Mouse (Mus musculus) limb, embryonic 14.5 days (tissue): ENCODE results near the gene Slain2. TPM values are rescaled to one million over a fixed set of nuclear protein-coding genes. Genes with fewer than 3 reads are reported as not detected.

Source experiments
- ATAC-seq: fragments of 200-750 bp; cut with Nextera tagmentation; 2 replicates; pipeline ENCODE4 v1.8.0; 2017; ENCODE audit warnings: low read depth, moderate number of reproducible peaks, moderate TSS enrichment; ENCODE audit not compliant: low FRiP score
- DNase-seq: peaks from one replicate; pipeline ENCODE4 v3.0.0-alpha.2; 2015; ENCODE audit warnings: low spot score
- H3K27ac ChIP-seq: fragments of 300-500 bp; sonication (generic); replicated peaks from 2 replicates; pipeline ENCODE4 v1.5.1; 2014; ENCODE audit warnings: low read depth, mild to moderate bottlenecking, low read length, moderate library complexity, mixed read lengths
- H3K27me3 ChIP-seq: fragments of 300-500 bp; sonication (generic); 2 replicates; pipeline ENCODE4 v1.6.1; 2014; ENCODE audit warnings: low read length, mixed read lengths; ENCODE audit not compliant: control insufficient read depth, insufficient read depth
- H3K36me3 ChIP-seq: fragments of 300-500 bp; sonication (generic); 2 replicates; pipeline ENCODE4 v1.6.1; 2014; ENCODE audit warnings: mild to moderate bottlenecking, low read length, moderate library complexity, mixed read lengths; ENCODE audit not compliant: control insufficient read depth, insufficient read depth
- H3K4me1 ChIP-seq: fragments of 300-500 bp; sonication (generic); 2 replicates; pipeline ENCODE4 v1.6.1; 2014; ENCODE audit warnings: antibody characterized with exemption, low read length, mixed read lengths; ENCODE audit not compliant: control insufficient read depth, insufficient read depth
- H3K4me2 ChIP-seq: fragments of 300-500 bp; sonication (generic); replicated peaks from 2 replicates; pipeline ENCODE4 v1.6.1; 2014; ENCODE audit warnings: low read depth, mild to moderate bottlenecking, low read length, moderate library complexity; ENCODE audit not compliant: severe bottlenecking
- H3K4me3 ChIP-seq: fragments of 300-500 bp; sonication (generic); replicated peaks from 2 replicates; pipeline ENCODE4 v1.5.1; 2014; ENCODE audit warnings: low read length
- H3K9ac ChIP-seq: fragments of 300-500 bp; sonication (generic); 2 replicates; pipeline ENCODE4 v1.6.1; 2014; ENCODE audit warnings: mild to moderate bottlenecking, low read depth, low read length, moderate library complexity; ENCODE audit not compliant: severe bottlenecking
- H3K9me3 ChIP-seq: fragments of 300-500 bp; sonication (generic); 2 replicates; pipeline ENCODE4 v1.6.1; 2016; ENCODE audit warnings: low read length; ENCODE audit not compliant: control insufficient read depth
- POLR2A ChIP-seq: fragments of 200-500 bp; IDR thresholded peaks from 2 replicates; pipeline ENCODE4 v1.8.0; 2012; ENCODE audit warnings: inconsistent platforms, mild to moderate bottlenecking, moderate library complexity, borderline replicate concordance; ENCODE audit not compliant: insufficient read depth, insufficient read length; ENCODE audit errors: extremely low read depth
- WGBS: fragments of 180-500 bp; shearing (Covaris S2); extraction: QIAGEN DNeasy Blood & Tissue Kit; methylation state at CpG from one replicate; pipeline ENCODE4 v1.1.7; 2014; 5-methylcytosine and 5-hydroxymethylcytosine counted together
- polyA plus RNA-seq, 2 experiments: library from polyadenylated mRNA; depleted of rRNA in 1 of 2; stranded (reverse) in 1 of 2; unstranded in 1 of 2; fragments of >200 nt; fragmentation: Nextera tagmentation in 1 of 2; extraction: Ambion mirVana in 1 of 2; gene quantifications; 2 replicates each; pipeline versions ENCODE4 v1.2.1 to v1.2.3; 2012 to 2014

Gene Slain2
- polyA plus RNA-seq, 2 experiments = 24.2 to 28.0 TPM

GRCm38 (mm10) chr5:72893987-72894386, 20.1 kb upstream of the Slain2 start:
- DNase-seq (no peak), ATAC-seq (no peak)
- TF ChIP-seq POLR2A = no peak

GRCm38 (mm10) chr5:72895261-72895660, 18.8 kb upstream of the Slain2 start:
- Histone ChIP-seq H3K36me3 (no peaks in the 10 kb centered on the region), H3K27me3 (no peaks in the 10 kb centered on the region), H3K4me1 (no peaks in the 10 kb centered on the region), H3K4me2 (no peak overlapping the region), H3K9me3 (no peaks in the 10 kb centered on the region), H3K9ac (no peak overlapping the region), H3K4me3 (no peak overlapping the region), H3K27ac (no peak overlapping the region)
- 94% methylated on average over 11 of the region's 11 CpGs for WGBS
- no peak for TF ChIP-seq POLR2A
- DNase-seq (no peak), ATAC-seq (no peak)

More at GRCm38 (mm10) chr5:72893987-72894386, 20.1 kb upstream of the Slain2 start:
- no peaks in the 10 kb centered on the region for H3K36me3 ChIP-seq
- no peak overlapping the region for H3K9ac ChIP-seq
- H3K4me3 ChIP-seq = no peak overlapping the region
- H3K27ac ChIP-seq = no peak overlapping the region
- H3K27me3 ChIP-seq = no peaks in the 10 kb centered on the region
- 64% methylated on average over 5 of the region's 5 CpGs for WGBS
- no peaks in the 10 kb centered on the region for H3K9me3 ChIP-seq
- no peaks in the 10 kb centered on the region for H3K4me1 ChIP-seq
- no peak overlapping the region for H3K4me2 ChIP-seq

DNA sequence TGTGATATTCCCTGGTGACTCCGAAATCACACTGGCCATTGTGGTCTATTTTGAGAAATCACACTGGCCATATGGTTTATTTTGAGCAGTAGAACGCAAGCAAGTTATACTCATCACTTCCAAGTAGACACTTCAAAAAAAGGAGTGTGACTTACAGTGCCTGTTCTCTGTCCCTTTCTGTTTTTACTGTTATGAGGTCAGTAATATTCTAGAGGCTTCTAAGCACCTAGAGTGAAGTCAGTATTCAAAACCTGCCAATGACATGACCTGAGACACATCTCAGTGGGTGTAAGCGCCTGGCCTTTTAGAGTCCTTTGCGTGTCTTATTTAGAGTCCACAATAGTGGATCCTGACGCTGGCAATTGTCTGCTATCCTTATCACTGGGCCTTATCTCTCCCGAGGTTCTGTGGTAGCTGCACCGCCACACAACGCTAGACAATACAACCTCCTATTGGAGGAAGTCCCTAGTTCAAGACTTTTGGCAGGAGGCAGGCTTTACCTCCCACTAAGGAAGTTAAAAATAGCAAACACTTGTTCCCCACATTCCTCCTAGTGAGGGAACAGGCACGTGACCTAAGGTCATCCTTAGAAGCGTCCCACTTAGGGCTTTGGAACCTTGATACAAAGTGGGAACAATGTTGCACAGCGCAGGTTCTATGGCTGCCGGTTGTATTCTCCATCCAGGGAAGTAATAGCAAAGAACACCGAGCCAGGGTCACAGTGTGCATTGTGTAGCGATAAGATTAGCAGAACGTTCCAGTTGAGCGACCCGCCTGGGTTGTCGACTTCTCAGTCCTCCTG, 17.4 kb upstream of the Slain2 start:
- no peak overlapping the region for H3K27ac ChIP-seq
- WGBS = 82% methylated on average over 18 of the region's 18 CpGs
- H3K9me3 ChIP-seq = no peaks in the 10 kb centered on the region
- no peak overlapping the region for H3K4me2 ChIP-seq
- no peaks in the 10 kb centered on the region for H3K36me3 ChIP-seq
- ATAC-seq = no peak
- TF ChIP-seq POLR2A = no peak
- H3K4me1 ChIP-seq = no peaks in the 10 kb centered on the region
- H3K9ac ChIP-seq = no peak overlapping the region
- no peaks in the 10 kb centered on the region for H3K27me3 ChIP-seq
- DNase-seq = no peak
- H3K4me3 ChIP-seq = no peak overlapping the region

DNA sequence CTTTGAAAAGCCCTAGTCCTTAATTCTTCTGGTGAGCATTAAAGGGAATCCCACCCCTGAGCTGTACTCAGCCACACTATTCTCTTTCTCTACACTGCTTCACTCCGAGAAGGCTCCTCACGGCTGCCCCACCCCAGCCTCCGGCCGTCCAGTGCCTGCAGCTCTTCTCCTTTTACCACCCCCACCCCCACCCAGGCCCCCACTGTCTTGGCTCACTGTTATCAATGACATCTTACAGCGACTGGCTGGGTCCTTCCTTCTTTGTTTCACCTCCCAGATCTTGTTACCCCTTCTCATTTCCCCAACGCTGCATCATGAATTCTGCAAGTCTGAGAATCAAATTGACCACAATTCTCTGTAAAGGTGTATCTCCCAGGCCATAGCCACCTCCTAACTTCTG, 16.1 kb upstream of the Slain2 start:
- no peak for DNase-seq
- H3K4me1 ChIP-seq = no peaks in the 10 kb centered on the region

GRCm38 (mm10) chr5:72899255-72899654, 14.8 kb upstream of the Slain2 start:
- DNase-seq (no peak), ATAC-seq (no peak)
- Histone ChIP-seq H3K4me2 (no peak overlapping the region), H3K27me3 (no peaks in the 10 kb centered on the region), H3K9ac (no peak overlapping the region), H3K4me3 (no peak overlapping the region), H3K36me3 (no peaks in the 10 kb centered on the region), H3K9me3 (no peaks in the 10 kb centered on the region), H3K27ac (no peak overlapping the region), H3K4me1 (no peaks in the 10 kb centered on the region)
- 94% methylated on average over 8 of the region's 8 CpGs for WGBS
- no peak for TF ChIP-seq POLR2A

More for the DNA sequence above, 16.1 kb upstream of the Slain2 start:
- no peaks in the 10 kb centered on the region for H3K36me3 ChIP-seq
- no peak for ATAC-seq
- no peak overlapping the region for H3K27ac ChIP-seq
- no peaks in the 10 kb centered on the region for H3K27me3 ChIP-seq
- H3K9me3 ChIP-seq = no peaks in the 10 kb centered on the region
- no peak overlapping the region for H3K4me2 ChIP-seq
- WGBS = 58% methylated on average over 6 of the region's 6 CpGs
- no peak overlapping the region for H3K4me3 ChIP-seq
- no peak overlapping the region for H3K9ac ChIP-seq
- TF ChIP-seq POLR2A = no peak

DNA sequence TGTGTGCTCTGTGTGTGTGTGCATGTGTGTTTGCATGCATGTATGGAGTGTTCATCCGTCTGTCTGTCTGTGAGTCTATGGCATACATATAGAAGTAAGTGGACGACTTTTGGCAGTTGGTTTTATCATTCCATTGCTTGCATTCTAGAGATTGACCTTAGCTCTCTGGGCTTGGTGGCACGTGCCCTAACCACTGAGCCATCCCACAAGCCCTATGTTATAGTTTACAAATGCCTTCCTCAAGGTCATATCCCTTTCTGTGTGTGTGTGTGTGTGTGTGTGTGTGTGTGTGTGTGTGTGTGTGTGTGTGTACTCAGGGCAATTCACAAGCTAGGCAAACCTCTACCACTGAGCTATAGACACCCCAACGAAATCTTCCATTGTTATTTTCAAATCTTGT, 12.2 kb upstream of the Slain2 start:
- Histone ChIP-seq H3K9me3 (no peaks in the 10 kb centered on the region), H3K4me3 (no peak overlapping the region), H3K4me2 (no peak overlapping the region), H3K27ac (no peak overlapping the region), H3K4me1 (no peaks in the 10 kb centered on the region), H3K27me3 (no peaks in the 10 kb centered on the region), H3K9ac (no peak overlapping the region), H3K36me3 (no peaks in the 10 kb centered on the region)
- no peak for TF ChIP-seq POLR2A
- ATAC-seq (no peak), DNase-seq (no peak)
- 84% methylated on average over 4 of the region's 4 CpGs for WGBS
